Mouse (Mus musculus) thymus, postnatal 4 days (tissue): ENCODE results near the gene S100pbp.

Experiments
- DNase-seq: peaks from one replicate; pipeline ENCODE4 v3.0.0; 2021

The S100pbp gene

GRCm38 (mm10) chr4:129125736-129126451, 63.6 kb downstream of the S100pbp start:
- DNase-seq, result no peak

GRCm38 (mm10) chr4:129124652-129125146, 64.8 kb downstream of the S100pbp start:
- no peak for DNase-seq

- DNase-seq, result no peak
Observed at GRCm38 (mm10) chr4:129122719-129123118, 66.8 kb downstream of the S100pbp start.

GRCm38 (mm10) chr4:129122107-129122506, 67.4 kb downstream of the S100pbp start:
- DNase-seq, result no peak

GRCm38 (mm10) chr4:129121569-129122086, 67.9 kb downstream of the S100pbp start, which contains the start of gene Hpca:
TSS of gene Hpca (minus strand) at chr4:129122036.
- no peak for DNase-seq

- peak; percentile 87 for DNase-seq
Observed at GRCm38 (mm10) chr4:129120520-129121445, 68.7 kb downstream of the S100pbp start.

- no peak for DNase-seq
Observed at GRCm38 (mm10) chr4:129119708-129120107, 69.8 kb downstream of the S100pbp start.

GRCm38 (mm10) chr4:129117720-129118510, 71.6 kb downstream of the S100pbp start:
- no peak for DNase-seq

GRCm38 (mm10) chr4:129116703-129117102, 72.8 kb downstream of the S100pbp start:
- DNase-seq, result no peak

GRCm38 (mm10) chr4:129113083-129113988, 76.2 kb downstream of the S100pbp start:
- peak; percentile 81 for DNase-seq

- no peak for DNase-seq
Observed at GRCm38 (mm10) chr4:129112231-129112630, 77.3 kb downstream of the S100pbp start.

GRCm38 (mm10) chr4:129111350-129111749, 78.2 kb downstream of the S100pbp start:
- no peak for DNase-seq

GRCm38 (mm10) chr4:129110804-129111203, 78.7 kb downstream of the S100pbp start:
- DNase-seq, result no peak

GRCm38 (mm10) chr4:129108624-129109023, 80.9 kb downstream of the S100pbp start:
- DNase-seq, result no peak

GRCm38 (mm10) chr4:129107348-129107899, 82.1 kb downstream of the S100pbp start:
- no peak for DNase-seq

- DNase-seq, result no peak
Observed at GRCm38 (mm10) chr4:129106073-129106472, 83.5 kb downstream of the S100pbp start.

GRCm38 (mm10) chr4:129105356-129105755, 84.2 kb downstream of the S100pbp start, which contains the start of gene Tmem54:
TSS of gene Tmem54 (plus strand) at chr4:129105548.
- peak; percentile 24 for DNase-seq

GRCm38 (mm10) chr4:129102133-129102829, 87.2 kb downstream of the S100pbp start:
- DNase-seq, result no peak
